ENCODE assay signal across 8 mouse cellular contexts in the genomic region with DNA sequence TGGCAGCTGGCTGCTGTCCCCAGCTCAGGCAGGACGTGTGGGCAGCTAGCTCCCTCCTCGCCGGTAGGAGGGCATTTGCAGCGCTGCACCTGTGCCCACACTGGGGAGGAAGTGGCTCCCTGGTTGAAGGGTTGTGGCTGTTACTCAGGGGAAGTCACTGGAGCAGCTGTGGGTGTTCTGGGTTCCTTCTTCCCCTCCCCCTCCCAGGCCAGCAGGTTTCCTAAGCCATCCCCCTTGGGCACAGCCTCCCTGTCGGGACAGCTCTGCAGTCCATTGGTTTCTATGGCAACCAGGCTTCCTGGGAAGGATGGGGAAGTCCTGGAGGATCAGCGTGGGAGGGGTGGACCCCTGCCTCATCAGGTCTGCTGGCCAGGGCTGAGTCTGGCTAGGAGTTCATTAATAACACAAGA. TPM values are rescaled to one million over a fixed set of nuclear protein-coding genes. Genes with fewer than 3 reads are reported as not detected.
A peak's percentile ranks its signal among the peaks of the same experiment; 100 is the strongest.
DNase-seq lines count a peak whose midpoint lies in the region; ATAC-seq lines count a peak whose summit lies in the region.

No protein-coding gene starts in this region.

- H3K27me3 ChIP-seq in heart, embryonic 16.5 days (ENCODE audit: control insufficient read depth, insufficient read depth, low read length): no peaks in the 10 kb centered on the region
- H3K27me3 ChIP-seq in lung, embryonic 15.5 days: no peaks in the 10 kb centered on the region
- no peaks in the 10 kb centered on the region for H3K27me3 ChIP-seq in neural tube, embryonic 15.5 days (replicated peaks)

- no peak overlapping the region for H3K4me2 ChIP-seq in heart, embryonic 16.5 days (ENCODE audit: low read depth, low read length)
- H3K4me2 ChIP-seq in lung, embryonic 15.5 days: no peak overlapping the region
- peak overlapping the region; percentile 27 for H3K4me2 ChIP-seq in neural tube, embryonic 15.5 days

- H3K9ac ChIP-seq in heart, embryonic 16.5 days (ENCODE audit: low read length): no peak overlapping the region
- H3K9ac ChIP-seq in lung, embryonic 15.5 days: no peak overlapping the region
- no peak overlapping the region; the same call in 1 of the 2 replicates for H3K9ac ChIP-seq in neural tube, embryonic 15.5 days (replicated peaks)

- H3K9me3 ChIP-seq in heart, embryonic 16.5 days (replicated peaks; ENCODE audit: control insufficient read depth, low read length): no peaks in the 10 kb centered on the region
- no peaks in the 10 kb centered on the region for H3K9me3 ChIP-seq in lung, embryonic 15.5 days
- H3K9me3 ChIP-seq in neural tube, embryonic 15.5 days (replicated peaks): no peaks in the 10 kb centered on the region

- 26% methylated on average over 6 of the region's 6 CpGs for WGBS in heart, embryonic 16.5 days
- 18% methylated on average over 6 of the region's 6 CpGs for WGBS in lung, embryonic 15.5 days
- WGBS in neural tube, embryonic 15.5 days: 4% methylated on average over 6 of the region's 6 CpGs

- no peak for DNase-seq in heart, postnatal 4 days
- peak; percentile 80 for DNase-seq in embryo, embryonic 11 days
- DNase-seq in cerebellum, postnatal 36 days: no peak
- no peak for DNase-seq in right cerebral cortex, postnatal 4 days
- no peak for DNase-seq in cerebellum, adult 11-12 months

- H3K36me3 ChIP-seq in heart, embryonic 16.5 days (ENCODE audit: control insufficient read depth, insufficient read depth): no peaks in the 10 kb centered on the region
- H3K36me3 ChIP-seq in lung, embryonic 15.5 days: no peaks in the 10 kb centered on the region
- H3K36me3 ChIP-seq in neural tube, embryonic 15.5 days: no peaks in the 10 kb centered on the region

- peaks cover 2% of the 10 kb centered on the region; the same call in 1 of the 2 replicates for H3K4me1 ChIP-seq in heart, embryonic 16.5 days (ENCODE audit: control insufficient read depth, insufficient read depth, low read length)
- peaks cover 42% of the 10 kb centered on the region for H3K4me1 ChIP-seq in lung, embryonic 15.5 days
- H3K4me1 ChIP-seq in neural tube, embryonic 15.5 days: peaks cover 78% of the 10 kb centered on the region

- ATAC-seq in heart, embryonic 16.5 days (replicated peaks; ENCODE audit: extremely low read depth, insufficient read depth, low FRiP score): peak; percentile 40; the same call in 1 of the 2 replicates
- ATAC-seq in lung, embryonic 15.5 days (ENCODE audit: borderline replicate concordance, extremely low read depth, low FRiP score, low TSS enrichment): peak; percentile 8; the same call in 1 of the 2 replicates
- no peak for ATAC-seq in neural tube, embryonic 15.5 days (ENCODE audit: low FRiP score)

- no peak overlapping the region for H3K4me3 ChIP-seq in heart, embryonic 16.5 days (ENCODE audit: low read length)
- no peak overlapping the region for H3K4me3 ChIP-seq in lung, embryonic 15.5 days
- H3K4me3 ChIP-seq in neural tube, embryonic 15.5 days (replicated peaks): no peak overlapping the region

- H3K27ac ChIP-seq in heart, embryonic 16.5 days (ENCODE audit: low read length): peak overlapping the region; percentile 41; the same call in 1 of the 2 replicates
- H3K27ac ChIP-seq in lung, embryonic 15.5 days: no peak overlapping the region
- no peak overlapping the region for H3K27ac ChIP-seq in neural tube, embryonic 15.5 days (replicated peaks)

RNA-seq across cellular contexts. Expression of gene Trp53i11, which starts 5.3 kb away (rescaled TPM):
- 28.3 and 38.6 TPM in 2 replicates for polyA plus RNA-seq in heart, embryonic 16.5 days (2015; fragmentation: Nextera tagmentation; extraction: Ambion mirVana)
- 10 to 100 TPM; 79.0 to 82.5 TPM for total RNA-seq in heart, postnatal 4 days (2021)
- 24.9 and 29.7 TPM in 2 replicates for polyA plus RNA-seq in lung, embryonic 15.5 days (2015; fragmentation: Nextera tagmentation; extraction: Ambion mirVana)
- 55.6 and 67.3 TPM in 2 replicates for polyA plus RNA-seq in neural tube, embryonic 15.5 days (2015; fragmentation: Nextera tagmentation; extraction: Ambion mirVana)
